Mouse (Mus musculus): Measurements from ENCODE around the gene Hapln4.

The Hapln4 gene

GRCm38 (mm10) chr8:70100241-70100640 lies 17.0 kb downstream of the Hapln4 start:
- no peak for DNase-seq (ENCODE audit: low read depth)

- DNase-seq (ENCODE audit: low read depth), result peak; percentile 30
These were observed 21.2 kb downstream of the Hapln4 start for GRCm38 (mm10) chr8:70104506-70104905.

GRCm38 (mm10) chr8:70104922-70105321 lies 21.7 kb downstream of the Hapln4 start:
- DNase-seq (ENCODE audit: low read depth), result no peak

- no peak for DNase-seq (ENCODE audit: low read depth)
These were observed 27.2 kb downstream of the Hapln4 start for GRCm38 (mm10) chr8:70110451-70110850.

- DNase-seq (ENCODE audit: low read depth), result no peak
These were observed 28.0 kb downstream of the Hapln4 start for GRCm38 (mm10) chr8:70111192-70111795.

GRCm38 (mm10) chr8:70112401-70113016 lies 29.3 kb downstream of the Hapln4 start:
- no peak for DNase-seq (ENCODE audit: low read depth)

- DNase-seq (ENCODE audit: low read depth), result no peak
These were observed 31.2 kb downstream of the Hapln4 start for GRCm38 (mm10) chr8:70114488-70114887.

GRCm38 (mm10) chr8:70114892-70115291 lies 31.6 kb downstream of the Hapln4 start:
- DNase-seq (ENCODE audit: low read depth), result no peak

- DNase-seq (ENCODE audit: low read depth), result peak; percentile 72
These were observed 34.4 kb downstream of the Hapln4 start for GRCm38 (mm10) chr8:70117611-70118010.

GRCm38 (mm10) chr8:70118726-70119700 lies 35.8 kb downstream of the Hapln4 start:
- no peak for DNase-seq (ENCODE audit: low read depth)

GRCm38 (mm10) chr8:70120667-70121066 lies 37.4 kb downstream of the Hapln4 start, which contains the start of gene Ncan:
Gene Ncan (minus strand): TSS chr8:70120873.
- no peak for DNase-seq (ENCODE audit: low read depth)

GRCm38 (mm10) chr8:70122863-70123262 lies 39.6 kb downstream of the Hapln4 start:
- no peak for DNase-seq (ENCODE audit: low read depth)

GRCm38 (mm10) chr8:70124992-70125391 lies 41.7 kb downstream of the Hapln4 start:
- DNase-seq (ENCODE audit: low read depth), result no peak

GRCm38 (mm10) chr8:70128435-70128834 lies 45.2 kb downstream of the Hapln4 start:
- DNase-seq (ENCODE audit: low read depth), result no peak

GRCm38 (mm10) chr8:70129309-70129952 lies 46.2 kb downstream of the Hapln4 start:
- DNase-seq (ENCODE audit: low read depth), result no peak

GRCm38 (mm10) chr8:70130066-70130465 lies 46.8 kb downstream of the Hapln4 start:
- DNase-seq (ENCODE audit: low read depth), result no peak

- peak; percentile 84 for DNase-seq (ENCODE audit: low read depth)
These were observed 48.1 kb downstream of the Hapln4 start, which contains the start of gene Nr2c2ap for GRCm38 (mm10) chr8:70131166-70131883. Gene Nr2c2ap (plus strand): TSS chr8:70131333.

GRCm38 (mm10) chr8:70134086-70134485 lies 50.8 kb downstream of the Hapln4 start:
- DNase-seq (ENCODE audit: low read depth), result no peak

- no peak for DNase-seq (ENCODE audit: low read depth)
These were observed 51.7 kb downstream of the Hapln4 start for GRCm38 (mm10) chr8:70134931-70135330.

GRCm38 (mm10) chr8:70136591-70136990 lies 53.3 kb downstream of the Hapln4 start:
- no peak for DNase-seq (ENCODE audit: low read depth)

GRCm38 (mm10) chr8:70137890-70138289 lies 54.6 kb downstream of the Hapln4 start:
- DNase-seq (ENCODE audit: low read depth), result no peak
